Mouse (Mus musculus): ENCODE data around the gene Rabgap1l. TPM values are rescaled to one million over a fixed set of nuclear protein-coding genes. Genes with fewer than 3 reads are reported as not detected.
"Not testable (repeated sequence)": the region's sequence is repeated elsewhere in the genome, so short reads cannot be mapped to it uniquely, and the experiment has no call there.

The Rabgap1l gene
- polyA plus RNA-seq, 1 experiment from 2014 or later = 16.7 TPM

DNA sequence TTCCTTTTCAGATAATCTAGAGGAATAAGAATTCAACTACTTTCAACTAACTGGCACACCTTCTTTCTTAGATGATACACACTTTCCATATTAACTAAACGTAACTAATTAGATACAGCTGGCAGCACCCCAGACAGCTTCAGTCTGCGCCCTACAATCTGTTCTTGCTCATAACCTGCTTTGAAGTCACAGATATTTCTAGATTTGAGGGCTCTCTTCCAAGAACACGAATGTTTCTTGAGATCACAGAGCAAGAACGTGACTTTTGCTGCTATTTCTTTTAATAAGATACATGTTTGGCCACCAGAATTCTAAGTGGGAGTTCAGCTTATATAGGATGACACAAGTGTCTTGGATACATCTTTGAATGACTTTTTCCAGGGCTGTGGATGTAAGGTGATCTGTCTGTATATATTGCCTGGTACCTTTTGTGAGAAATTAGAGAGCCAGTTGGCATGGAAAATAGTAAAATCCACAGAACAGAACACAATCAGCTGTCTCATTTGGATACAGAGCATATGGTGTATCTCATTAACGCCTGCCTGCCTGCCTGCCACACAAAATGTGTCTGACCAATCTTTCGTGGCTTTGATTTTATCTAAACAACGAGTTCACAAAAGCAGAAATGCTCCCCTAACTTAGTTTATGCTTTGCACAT, 506.5 kb downstream of the Rabgap1l start:
- H3K4me1 ChIP-seq (ENCODE audit: control insufficient read depth, insufficient read depth, low read length) = peaks cover 7% of the 10 kb centered on the region
- no peak overlapping the region for H3K27ac ChIP-seq (ENCODE audit: low read length)
- no peaks in the 10 kb centered on the region for H3K9me3 ChIP-seq (ENCODE audit: control insufficient read depth, low read length)
- H3K9ac ChIP-seq (ENCODE audit: low read depth, low read length) = no peak overlapping the region
- H3K36me3 ChIP-seq (ENCODE audit: control insufficient read depth, insufficient read depth, low read length) = no peaks in the 10 kb centered on the region
- WGBS = 58% methylated on average over 7 of the region's 7 CpGs
- H3K4me2 ChIP-seq (ENCODE audit: low read depth, low read length) = no peak overlapping the region
- no peak overlapping the region for H3K4me3 ChIP-seq (ENCODE audit: low read length)
- ATAC-seq = no peak
- H3K27me3 ChIP-seq (replicated peaks; ENCODE audit: control insufficient read depth, insufficient read depth, low read length) = no peaks in the 10 kb centered on the region

DNA sequence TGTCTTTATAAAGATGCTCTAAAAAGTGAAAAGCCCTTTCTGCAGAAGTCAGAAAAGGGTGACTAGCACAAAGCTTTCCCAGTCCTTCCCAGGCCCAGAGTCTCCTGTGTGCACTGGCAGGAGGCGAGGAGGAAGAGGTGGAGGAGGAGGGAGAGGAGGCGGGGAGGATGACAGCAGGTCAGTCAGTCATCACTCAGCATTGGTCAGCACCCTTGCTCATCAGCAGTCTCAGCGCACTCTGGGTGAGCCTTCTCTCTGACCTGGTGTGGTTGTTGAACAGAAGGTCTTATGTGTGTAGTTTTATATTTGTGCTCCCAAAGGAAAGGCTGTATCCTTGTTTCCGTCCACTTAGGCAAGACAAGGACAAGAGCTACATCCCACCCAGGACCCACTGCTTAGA, 508.8 kb downstream of the Rabgap1l start:
- ATAC-seq = no peak
- no peaks in the 10 kb centered on the region for H3K9me3 ChIP-seq (ENCODE audit: control insufficient read depth, low read length)
- H3K4me3 ChIP-seq (ENCODE audit: low read length) = no peak overlapping the region
- H3K36me3 ChIP-seq (ENCODE audit: control insufficient read depth, insufficient read depth, low read length) = no peaks in the 10 kb centered on the region
- H3K4me1 ChIP-seq (ENCODE audit: control insufficient read depth, insufficient read depth, low read length) = peaks cover 5% of the 10 kb centered on the region; the same call in 1 of the 2 replicates
- H3K9ac ChIP-seq (ENCODE audit: low read depth, low read length) = no peak overlapping the region
- H3K27me3 ChIP-seq (replicated peaks; ENCODE audit: control insufficient read depth, insufficient read depth, low read length) = no peaks in the 10 kb centered on the region
- no peak overlapping the region for H3K27ac ChIP-seq (ENCODE audit: low read length)
- WGBS = 81% methylated on average over 4 of the region's 4 CpGs
- no peak overlapping the region for H3K4me2 ChIP-seq (ENCODE audit: low read depth, low read length)

DNA sequence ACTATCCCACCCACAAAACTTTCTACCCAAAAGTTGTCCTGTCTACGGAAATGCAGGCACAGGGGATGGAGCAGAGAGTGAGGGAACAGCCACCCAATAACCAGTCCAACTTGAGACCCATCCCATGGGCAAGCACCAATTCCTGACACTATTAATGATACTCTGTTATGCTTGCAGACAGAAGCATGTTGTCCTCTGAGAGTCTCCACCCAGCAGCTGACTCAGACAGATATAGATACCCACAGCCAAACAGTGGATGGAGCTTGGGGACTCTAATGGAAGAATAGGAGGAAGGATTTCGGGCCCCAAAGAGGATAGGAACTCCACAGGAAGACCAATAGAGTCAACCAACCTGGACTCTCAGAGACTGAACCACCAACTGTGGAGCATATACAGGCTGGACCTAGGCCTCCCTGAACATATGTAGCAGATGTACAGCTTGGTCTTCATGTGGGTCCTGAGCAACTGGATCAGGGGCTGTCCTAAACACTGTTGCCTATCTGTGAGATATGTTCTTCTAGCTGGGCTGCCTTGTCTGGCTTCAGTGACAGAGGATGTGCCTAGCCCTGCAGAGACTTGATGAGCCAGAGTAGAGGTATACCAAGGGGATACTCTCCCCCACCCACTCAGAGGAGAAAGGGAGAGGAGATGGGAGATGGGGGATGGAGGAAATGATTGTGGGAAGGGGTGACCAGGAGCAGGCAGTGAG, 510.7 kb downstream of the Rabgap1l start:
- not testable (repeated sequence) for H3K9me3 ChIP-seq (ENCODE audit: control insufficient read depth, low read length); H3K36me3 ChIP-seq (ENCODE audit: control insufficient read depth, insufficient read depth, low read length); H3K4me3 ChIP-seq (ENCODE audit: low read length); ATAC-seq; H3K4me2 ChIP-seq (ENCODE audit: low read depth, low read length); H3K9ac ChIP-seq (ENCODE audit: low read depth, low read length); H3K27ac ChIP-seq (ENCODE audit: low read length); H3K4me1 ChIP-seq (ENCODE audit: control insufficient read depth, insufficient read depth, low read length); H3K27me3 ChIP-seq (replicated peaks; ENCODE audit: control insufficient read depth, insufficient read depth, low read length)
- WGBS = 90% methylated on average over 2 of the region's 2 CpGs

DNA sequence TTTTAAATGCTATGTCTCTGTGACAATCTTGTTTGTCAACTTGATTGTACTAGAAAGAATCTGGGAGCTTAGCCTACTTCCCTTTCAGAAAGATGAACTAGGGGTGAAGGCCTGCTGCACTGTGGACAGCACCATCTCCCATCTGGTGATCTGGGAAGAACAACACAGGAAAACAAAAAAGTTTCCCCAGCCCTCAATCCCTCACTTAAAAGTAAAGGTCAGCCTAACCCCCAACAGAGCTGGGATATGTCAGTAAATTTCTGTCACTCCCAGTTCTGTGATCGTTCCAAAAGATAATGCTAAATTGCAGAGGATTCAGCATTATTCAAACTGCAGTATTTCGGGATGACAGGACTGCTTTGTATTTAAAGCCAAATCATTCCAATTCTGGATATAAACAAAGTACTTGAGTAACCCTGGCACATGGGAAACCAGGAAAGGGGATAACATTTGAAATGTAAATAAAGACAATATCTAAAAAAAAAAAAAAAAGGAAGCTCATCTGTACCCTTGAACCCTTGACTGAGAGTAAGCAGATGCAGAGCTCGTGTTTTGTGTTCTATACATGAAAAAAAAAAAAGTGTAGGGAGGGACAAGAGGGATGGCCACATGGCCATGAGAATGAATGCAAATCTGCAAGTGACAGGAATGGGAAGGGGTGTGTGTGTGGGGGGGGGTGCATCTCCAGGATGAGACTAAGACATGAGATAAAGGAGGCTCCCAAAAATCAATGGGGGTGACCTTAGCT, 511.5 kb downstream of the Rabgap1l start:
- 32% methylated on average over 3 of the region's 3 CpGs for WGBS
- Histone ChIP-seq H3K27ac (ENCODE audit: low read length) (no peak overlapping the region), H3K9me3 (ENCODE audit: control insufficient read depth, low read length) (no peaks in the 10 kb centered on the region), H3K4me3 (ENCODE audit: low read length) (no peak overlapping the region), H3K27me3 (replicated peaks; ENCODE audit: control insufficient read depth, insufficient read depth, low read length) (no peaks in the 10 kb centered on the region), H3K4me1 (ENCODE audit: control insufficient read depth, insufficient read depth, low read length) (0 out of 2 replicates have a peak, but pooled peaks cover 2% of the 10 kb centered on the region), H3K36me3 (ENCODE audit: control insufficient read depth, insufficient read depth, low read length) (no peaks in the 10 kb centered on the region), H3K9ac (ENCODE audit: low read depth, low read length) (no peak overlapping the region), H3K4me2 (ENCODE audit: low read depth, low read length) (no peak overlapping the region)
- ATAC-seq = no peak

DNA sequence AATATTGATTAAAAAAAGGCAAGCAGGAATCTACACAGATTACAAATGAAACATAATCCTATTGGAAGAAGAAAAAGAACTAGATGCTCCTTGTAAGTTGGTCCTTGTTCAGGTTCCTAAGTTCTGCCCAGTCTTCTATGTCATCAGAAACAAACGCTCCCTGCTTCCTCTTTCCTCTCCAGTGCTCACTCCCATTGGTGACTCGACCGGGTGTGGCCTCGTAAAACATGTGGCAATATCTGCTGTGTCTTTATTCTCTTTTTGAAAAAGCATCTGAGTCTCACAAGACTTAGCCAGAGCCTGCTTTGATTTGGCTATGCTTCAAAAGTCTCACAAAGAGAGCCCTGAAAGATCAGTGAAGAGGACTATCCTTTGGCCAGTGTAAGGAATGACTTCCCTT, 512.4 kb downstream of the Rabgap1l start:
- no peaks in the 10 kb centered on the region for H3K36me3 ChIP-seq (ENCODE audit: control insufficient read depth, insufficient read depth, low read length)
- H3K4me1 ChIP-seq (ENCODE audit: control insufficient read depth, insufficient read depth, low read length) = 0 out of 2 replicates have a peak, but pooled peaks cover 2% of the 10 kb centered on the region
- no peak overlapping the region for H3K9ac ChIP-seq (ENCODE audit: low read depth, low read length)
- no peak overlapping the region for H3K27ac ChIP-seq (ENCODE audit: low read length)
- H3K4me3 ChIP-seq (ENCODE audit: low read length) = no peak overlapping the region
- no peaks in the 10 kb centered on the region for H3K9me3 ChIP-seq (ENCODE audit: control insufficient read depth, low read length)
- no peak overlapping the region for H3K4me2 ChIP-seq (ENCODE audit: low read depth, low read length)
- H3K27me3 ChIP-seq (replicated peaks; ENCODE audit: control insufficient read depth, insufficient read depth, low read length) = no peaks in the 10 kb centered on the region
- 59% methylated on average over 4 of the region's 4 CpGs for WGBS
- peak; percentile 74 for ATAC-seq

DNA sequence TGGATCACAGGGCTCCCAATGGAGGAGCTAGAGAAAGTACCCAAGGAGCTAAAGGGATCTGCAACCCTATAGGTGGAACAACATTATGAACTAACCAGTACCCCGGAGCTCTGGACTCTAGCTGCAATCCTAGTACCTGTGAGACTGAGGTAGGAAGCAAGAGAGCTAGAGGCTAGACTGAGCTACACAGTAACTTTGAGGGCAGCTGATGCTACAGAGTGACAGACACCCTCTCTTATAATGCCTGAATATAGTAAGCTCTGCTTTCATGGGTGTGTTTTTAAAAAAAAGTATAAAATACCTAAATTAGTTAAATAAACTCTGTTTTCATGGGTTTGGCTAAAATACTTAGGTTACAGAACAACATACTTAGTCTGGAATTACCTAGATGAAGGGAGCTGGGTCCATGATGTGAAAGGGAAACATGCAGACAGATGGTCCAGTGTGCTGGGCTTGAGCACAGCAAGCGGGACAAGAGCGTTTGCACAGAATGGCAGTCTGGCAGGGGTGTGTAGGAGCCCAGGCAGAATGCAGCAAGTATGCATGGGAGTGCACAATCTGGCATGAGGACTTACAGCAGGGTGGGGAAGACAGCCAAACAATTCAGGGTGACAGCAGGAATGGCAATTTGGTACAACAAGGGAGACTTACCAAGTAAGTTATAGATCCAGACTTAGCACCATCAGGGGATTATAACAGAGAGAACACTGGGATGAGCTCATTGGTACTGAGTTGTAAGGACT, 514.9 kb downstream of the Rabgap1l start:
- Histone ChIP-seq H3K4me1 (ENCODE audit: control insufficient read depth, insufficient read depth, low read length) (0 out of 2 replicates have a peak, but pooled peaks cover 2% of the 10 kb centered on the region), H3K36me3 (ENCODE audit: control insufficient read depth, insufficient read depth, low read length) (no peaks in the 10 kb centered on the region), H3K9ac (ENCODE audit: low read depth, low read length) (no peak overlapping the region), H3K4me2 (ENCODE audit: low read depth, low read length) (no peak overlapping the region), H3K9me3 (ENCODE audit: control insufficient read depth, low read length) (no peaks in the 10 kb centered on the region), H3K27ac (ENCODE audit: low read length) (no peak overlapping the region), H3K4me3 (ENCODE audit: low read length) (no peak overlapping the region), H3K27me3 (replicated peaks; ENCODE audit: control insufficient read depth, insufficient read depth, low read length) (no peaks in the 10 kb centered on the region)
- no peak for ATAC-seq
- 80% methylated on average over 3 of the region's 3 CpGs for WGBS

DNA sequence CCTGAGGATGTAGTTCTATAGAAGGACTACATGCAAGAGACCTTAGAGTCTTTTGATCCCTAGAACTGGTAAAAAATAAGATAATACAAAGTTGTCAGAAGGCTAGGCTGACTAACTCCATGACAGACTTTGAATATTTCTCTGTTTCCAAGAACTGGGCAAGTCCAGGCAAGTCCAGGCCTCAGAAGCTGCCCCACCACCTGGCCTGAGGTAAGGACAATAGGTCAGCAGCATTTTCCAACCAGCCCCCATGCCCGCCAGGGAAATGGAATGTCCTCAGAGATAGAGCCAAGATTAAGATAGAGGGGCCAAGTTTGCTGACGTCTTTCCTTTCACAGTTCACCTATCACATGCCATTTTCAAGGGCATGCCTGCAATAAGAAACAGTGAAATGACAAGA, 517.8 kb downstream of the Rabgap1l start:
- Histone ChIP-seq H3K9ac (ENCODE audit: low read depth, low read length) (no peak overlapping the region), H3K36me3 (ENCODE audit: control insufficient read depth, insufficient read depth, low read length) (no peaks in the 10 kb centered on the region), H3K4me1 (ENCODE audit: control insufficient read depth, insufficient read depth, low read length) (0 out of 2 replicates have a peak, but pooled peaks cover 2% of the 10 kb centered on the region), H3K4me3 (ENCODE audit: low read length) (no peak overlapping the region), H3K9me3 (ENCODE audit: control insufficient read depth, low read length) (no peaks in the 10 kb centered on the region), H3K27ac (ENCODE audit: low read length) (no peak overlapping the region), H3K4me2 (ENCODE audit: low read depth, low read length) (no peak overlapping the region), H3K27me3 (replicated peaks; ENCODE audit: control insufficient read depth, insufficient read depth, low read length) (no peaks in the 10 kb centered on the region)
- ATAC-seq = no peak
- WGBS = 49% methylated on average over 2 of the region's 2 CpGs

DNA sequence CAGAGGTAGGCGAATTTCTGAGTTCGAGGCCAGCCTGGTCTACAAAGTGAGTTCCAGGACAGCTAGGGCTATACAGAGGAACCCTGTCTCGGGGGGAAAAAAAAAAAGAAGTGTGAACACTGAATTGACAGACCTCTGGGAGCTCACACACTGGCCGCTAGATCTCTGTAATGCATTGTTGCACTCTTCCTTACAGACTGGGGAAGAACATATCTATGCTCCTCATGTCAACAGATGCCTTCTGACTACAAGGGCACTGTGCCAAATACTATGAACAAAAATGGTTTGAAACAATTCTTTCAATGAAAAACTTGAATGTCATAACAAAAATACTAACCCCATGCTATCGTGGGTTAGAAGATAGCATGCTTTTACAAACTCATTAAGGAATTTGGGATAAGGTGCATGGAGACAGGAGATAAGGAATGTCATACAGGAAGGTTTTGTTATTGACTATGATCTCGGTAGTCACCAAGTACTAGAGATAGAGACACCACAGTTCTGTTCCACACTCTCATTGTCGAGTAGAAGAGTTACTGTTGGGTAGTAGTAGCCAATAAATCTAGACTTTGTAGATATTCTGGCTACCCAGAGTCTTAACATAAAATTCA, 519.8 kb downstream of the Rabgap1l start:
- no peaks in the 10 kb centered on the region for H3K36me3 ChIP-seq (ENCODE audit: control insufficient read depth, insufficient read depth, low read length)
- no peak for ATAC-seq
- no peak overlapping the region for H3K4me2 ChIP-seq (ENCODE audit: low read depth, low read length)
- H3K4me3 ChIP-seq (ENCODE audit: low read length) = no peak overlapping the region
- no peaks in the 10 kb centered on the region for H3K9me3 ChIP-seq (ENCODE audit: control insufficient read depth, low read length)
- WGBS = 82% methylated on average over 7 of the region's 7 CpGs
- no peak overlapping the region for H3K9ac ChIP-seq (ENCODE audit: low read depth, low read length)
- no peak overlapping the region for H3K27ac ChIP-seq (ENCODE audit: low read length)
- no peaks in the 10 kb centered on the region for H3K4me1 ChIP-seq (ENCODE audit: control insufficient read depth, insufficient read depth, low read length)
- H3K27me3 ChIP-seq (replicated peaks; ENCODE audit: control insufficient read depth, insufficient read depth, low read length) = no peaks in the 10 kb centered on the region
